Mouse (Mus musculus) ES-E14 (cell line): ENCODE measurements around the gene Atp6v1b1. TPM values are rescaled to one million over a fixed set of nuclear protein-coding genes. Genes with fewer than 3 reads are reported as not detected.

Source experiments
- DNase-seq: peaks from one replicate; pipeline ENCODE4 v3.0.0-alpha.2; 2013; ENCODE audit warnings: low read depth, low spot score
- H3K27ac ChIP-seq: 2 replicates; pipeline ENCODE4 v1.5.1; 2012; ENCODE audit warnings: low read depth, mild to moderate bottlenecking, low read length, moderate library complexity, mixed read lengths; ENCODE audit not compliant: poor library complexity, insufficient read depth, severe bottlenecking
- H3K36me3 ChIP-seq: 2 replicates; pipeline ENCODE4 v1.6.1; 2012; ENCODE audit warnings: mild to moderate bottlenecking, low read length, moderate library complexity, mixed read lengths; ENCODE audit not compliant: control insufficient read depth, poor library complexity, insufficient read depth, severe bottlenecking
- H3K4me1 ChIP-seq, 2 experiments: fragments of 150-350 bp in 1 of 2; sonication (generic) in 1 of 2; 2 replicates each; pipeline ENCODE4 v1.6.1; 2012; ENCODE audit warnings: low read length in 2 of 2, mild to moderate bottlenecking in 1 of 2, mixed read lengths in 1 of 2; ENCODE audit not compliant: control insufficient read depth in 2 of 2, insufficient read depth in 2 of 2, poor library complexity in 1 of 2
- H3K4me3 ChIP-seq, 2 experiments: fragments of 150-350 bp in 1 of 2; sonication (generic) in 1 of 2; 2 replicates each; pipeline ENCODE4 v1.5.1; 2012; ENCODE audit warnings: low read length in 2 of 2, low read depth in 1 of 2, mild to moderate bottlenecking in 1 of 2, mixed read lengths in 1 of 2; ENCODE audit not compliant: insufficient read depth in 1 of 2, poor library complexity in 1 of 2, severe bottlenecking in 1 of 2
- H3K9ac ChIP-seq: 2 replicates; pipeline ENCODE4 v1.6.1; 2012; ENCODE audit warnings: low read depth, mild to moderate bottlenecking, low read length, mixed read lengths; ENCODE audit not compliant: poor library complexity, insufficient read depth, severe bottlenecking
- H3K9me3 ChIP-seq: fragments of 150-350 bp; sonication (generic); 2 replicates; pipeline ENCODE4 v1.6.1; 2012; ENCODE audit warnings: low read depth, mild to moderate bottlenecking, low read length; ENCODE audit not compliant: control insufficient read depth, insufficient read depth
- CHD2 ChIP-seq: IDR thresholded peaks from 2 replicates; pipeline ENCODE4 v1.6.1; 2014; ENCODE audit warnings: mild to moderate bottlenecking, low read depth, low read length, inconsistent platforms
- HCFC1 ChIP-seq: IDR thresholded peaks from 2 replicates; pipeline ENCODE4 v1.6.1; 2012; ENCODE audit warnings: low read length, inconsistent platforms, borderline replicate concordance; ENCODE audit not compliant: insufficient read depth
- MAFK ChIP-seq: IDR thresholded peaks from 2 replicates; pipeline ENCODE4 v1.6.1; 2014; ENCODE audit warnings: mild to moderate bottlenecking, low read depth, low read length, inconsistent platforms; ENCODE audit not compliant: insufficient read depth
- ZC3H11A ChIP-seq: IDR thresholded peaks from 2 replicates; pipeline ENCODE4 v1.6.1; 2012; ENCODE audit warnings: low read depth, mild to moderate bottlenecking, inconsistent platforms, low read length, borderline replicate concordance
- ZNF384 ChIP-seq: IDR thresholded peaks from 2 replicates; pipeline ENCODE4 v1.6.1; 2012; ENCODE audit warnings: low read depth, low read length, inconsistent platforms
- in situ Hi-C, 2 experiments: fragments of 600-800 bp; cut with MboI; formaldehyde crosslinking; loops; one replicate each; pipeline ENCODE4 v1.15.1; 2025; ENCODE audit warnings: low sequenced_read_pairs in 2 of 2, inconsistent platforms in 1 of 2; ENCODE audit not compliant: unreplicated experiment in 2 of 2
- total RNA-seq: library from RNA; depleted of rRNA; stranded (reverse); fragments of 300-350 nt; gene quantifications from 2 replicates; pipeline ENCODE4 v1.2.3, GENCODE M21; 2012

The Atp6v1b1 gene
- total RNA-seq, 1 experiment = not detected

DNA sequence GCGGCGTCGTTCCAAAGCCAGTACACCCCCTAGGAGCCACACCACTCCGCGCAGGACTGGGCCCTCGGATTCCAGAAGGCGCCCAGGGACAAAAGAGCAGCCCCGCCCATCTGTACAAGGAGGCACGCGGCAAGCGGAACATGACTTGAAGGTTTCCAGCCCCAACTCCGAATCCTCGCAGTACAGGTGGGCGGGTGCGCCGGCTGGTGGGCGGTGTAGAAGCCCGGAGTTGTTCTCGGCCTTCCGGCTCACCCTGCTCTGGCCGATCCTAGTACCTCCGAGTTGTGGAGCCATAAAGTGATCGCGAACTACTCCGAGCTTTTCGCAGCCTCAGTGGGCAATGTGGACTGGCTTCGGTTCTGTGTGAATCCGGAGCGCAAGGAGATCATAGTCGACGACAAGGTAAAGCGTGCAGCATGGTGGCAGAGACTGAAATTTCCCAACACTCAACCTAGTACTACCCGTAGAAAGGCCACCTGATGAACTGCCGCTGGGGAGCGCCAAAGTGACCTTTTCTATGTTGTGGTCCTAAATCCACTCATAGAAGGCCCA lies 20.2 kb downstream of the Atp6v1b1 start:
- Histone ChIP-seq H3K9me3 (no peaks in the 10 kb centered on the region), H3K27ac (no peak overlapping the region), H3K36me3 (no peaks in the 10 kb centered on the region), H3K9ac (peak overlapping the region; percentile 19; the same call in 1 of the 2 replicates), H3K4me1 (peaks cover under 1 to 2% of the 10 kb centered on the region in 2 experiments; a peak in 2 of 4 replicates), H3K4me3 (peak overlapping the region; percentile 20 to 50)
- TF ChIP-seq MAFK (no peak), ZC3H11A (no peak), CHD2 (no peak), ZNF384 (no peak), HCFC1 (no peak)
- peak; percentile 47 for DNase-seq
- in situ Hi-C loops = no loop called here

DNA sequence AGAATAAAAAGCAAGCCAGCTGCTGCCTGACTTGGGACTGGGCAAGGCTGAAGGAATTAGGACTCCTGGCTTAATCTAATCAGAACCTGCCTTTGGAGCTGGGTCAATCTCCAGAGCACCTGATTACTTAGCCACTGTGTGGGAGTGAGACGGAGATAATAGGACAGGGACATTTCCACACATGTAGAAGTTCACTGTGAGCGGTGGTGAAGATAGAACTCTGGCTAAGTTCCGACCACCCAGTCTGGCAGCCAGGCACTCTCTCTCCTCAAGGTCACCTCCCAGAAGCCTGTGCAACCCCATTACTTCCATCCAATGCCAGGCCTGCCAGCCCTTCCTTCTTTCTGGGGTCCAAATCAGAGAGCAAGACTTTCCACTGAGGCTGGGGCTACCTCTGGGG lies 24.2 kb downstream of the Atp6v1b1 start:
- Histone ChIP-seq H3K4me3 (no peak overlapping the region), H3K36me3 (peaks cover 10% of the 10 kb centered on the region), H3K9me3 (no peaks in the 10 kb centered on the region), H3K9ac (no peak overlapping the region), H3K4me1 (no peaks in the 10 kb centered on the region; a peak in 1 of 4 replicates), H3K27ac (no peak overlapping the region)
- DNase-seq = no peak
- TF ChIP-seq ZNF384 = no peak
- no peak for TF ChIP-seq HCFC1
- no peak for TF ChIP-seq CHD2
- no peak for TF ChIP-seq ZC3H11A
- no peak for TF ChIP-seq MAFK
- in situ Hi-C loops = no loop called here

DNA sequence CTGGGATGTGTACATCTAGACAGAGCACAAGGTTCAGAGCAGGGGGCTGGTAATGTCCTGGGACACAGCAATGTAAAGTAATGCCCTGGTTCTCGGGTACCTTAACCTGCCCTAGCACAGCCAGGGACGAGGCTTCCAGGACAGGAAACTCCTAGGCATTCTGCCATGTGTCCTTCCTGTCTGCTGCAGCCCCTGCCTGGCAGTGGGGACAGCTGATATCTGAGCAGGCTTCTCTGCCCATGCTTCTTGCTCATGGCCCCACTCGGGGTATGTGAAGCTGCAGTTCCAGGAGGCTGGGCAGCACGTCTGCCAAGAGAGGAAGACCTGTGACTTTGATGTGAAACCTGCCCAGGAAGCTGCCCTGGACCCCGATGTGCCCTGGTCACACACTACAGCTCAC lies 25.7 kb downstream of the Atp6v1b1 start:
- no peaks in the 10 kb centered on the region for H3K9me3 ChIP-seq
- peaks cover 23% of the 10 kb centered on the region for H3K36me3 ChIP-seq
- H3K9ac ChIP-seq = no peak overlapping the region
- in situ Hi-C loops = no loop called here
- no peak overlapping the region for H3K27ac ChIP-seq
- no peak overlapping the region for H3K4me3 ChIP-seq
- TF ChIP-seq ZC3H11A (no peak), HCFC1 (no peak), MAFK (no peak), CHD2 (no peak), ZNF384 (no peak)
- no peaks in the 10 kb centered on the region; a peak in 1 of 4 replicates for H3K4me1 ChIP-seq
- no peak for DNase-seq

DNA sequence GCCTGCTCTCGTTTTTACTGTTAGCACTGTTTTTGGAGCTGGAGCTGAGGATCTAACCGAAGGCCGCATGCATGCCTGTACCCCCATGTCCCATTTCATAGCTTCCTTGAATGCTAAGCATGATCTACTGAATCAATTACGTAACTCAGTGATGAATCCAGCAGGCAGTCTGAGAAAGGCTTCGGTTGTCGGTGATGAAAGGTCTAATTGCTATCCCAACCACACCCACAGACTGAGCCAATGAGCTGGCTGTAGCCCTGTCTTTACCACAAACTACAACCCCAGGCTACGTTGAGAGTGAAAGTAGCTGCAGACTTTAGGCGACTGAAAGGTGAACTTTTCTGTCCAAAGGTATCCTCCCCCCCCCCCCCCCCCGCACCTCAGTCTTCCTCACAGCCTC lies 31.3 kb downstream of the Atp6v1b1 start:
- in situ Hi-C loops = no loop called here
- Histone ChIP-seq H3K9me3 (no peaks in the 10 kb centered on the region), H3K9ac (no peak overlapping the region), H3K27ac (no peak overlapping the region), H3K4me3 (no peak overlapping the region), H3K4me1 (peaks cover 0 to 5% of the 10 kb centered on the region in 2 experiments; a peak in 2 of 4 replicates), H3K36me3 (peaks cover 25% of the 10 kb centered on the region)
- DNase-seq = no peak
- TF ChIP-seq CHD2 (no peak), HCFC1 (no peak), MAFK (no peak), ZNF384 (no peak), ZC3H11A (no peak)
